Mouse (Mus musculus) frontal cortex, postnatal 25 days (tissue): ENCODE measurements around the gene Sdk1.

Experiments
- DNase-seq, 2 experiments: peaks; one replicate each; pipeline ENCODE4 v3.0.0; 2022; ENCODE audit warnings: low spot score in 2 of 2

The Sdk1 gene

DNA sequence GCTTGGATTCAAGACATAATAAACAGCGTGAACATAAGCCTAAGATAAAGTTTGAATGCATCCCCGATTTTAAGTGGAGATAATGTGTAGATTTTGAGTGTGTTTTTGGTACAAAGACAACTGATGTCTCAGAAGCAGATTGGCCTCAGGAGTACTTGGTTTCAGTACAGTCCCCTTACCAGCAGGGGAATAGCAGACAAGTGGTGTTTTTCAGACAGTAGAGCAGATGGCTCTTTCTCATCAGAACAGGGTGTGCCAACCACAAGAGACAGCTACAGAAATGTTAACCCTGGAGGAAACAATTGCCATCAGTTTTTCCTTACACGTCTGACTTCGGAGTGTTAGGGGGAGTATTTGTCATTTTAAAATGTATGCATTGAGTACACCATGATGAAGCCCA lies 83.6 kb downstream of the Sdk1 start:
- no peak for DNase-seq

DNA sequence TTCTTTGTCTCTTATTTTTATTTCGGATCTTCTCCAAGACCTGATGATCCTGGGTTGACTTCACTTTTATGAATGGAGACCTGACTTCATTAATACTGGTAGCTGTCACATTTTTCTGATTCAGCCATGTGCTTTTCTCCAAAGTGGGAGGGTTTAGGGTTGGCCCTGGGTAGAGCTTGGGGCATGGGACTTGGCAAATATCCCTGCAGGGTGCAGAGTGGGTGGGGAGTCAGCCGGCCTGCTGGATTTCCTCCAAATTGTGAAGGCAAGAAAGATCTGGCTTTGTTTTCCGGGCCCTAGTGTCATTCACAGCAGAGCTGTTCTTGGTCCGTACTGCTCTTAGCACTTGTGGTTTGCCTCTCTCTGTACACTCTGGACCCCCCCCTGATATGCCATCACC lies 103.1 kb downstream of the Sdk1 start:
- no peak for DNase-seq

DNA sequence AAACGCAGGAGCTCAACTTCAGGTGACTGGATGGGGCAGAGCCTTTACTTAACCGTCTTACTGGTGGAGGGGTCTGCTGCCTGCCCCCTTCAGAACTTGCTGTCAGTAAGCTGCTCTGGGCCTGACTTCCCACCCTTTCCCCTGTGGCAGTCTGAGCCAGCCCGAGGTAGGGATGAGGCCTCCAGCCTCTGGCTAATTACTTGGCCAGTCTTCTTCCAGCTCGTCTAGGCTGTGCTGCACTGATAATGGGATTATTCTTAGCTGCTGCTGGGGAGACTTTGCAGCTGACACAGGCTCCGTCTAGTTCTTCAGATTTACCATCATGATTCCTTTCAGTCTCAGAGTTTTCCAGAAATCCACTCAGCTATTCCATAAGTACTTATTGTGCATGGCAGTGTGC lies 104.2 kb downstream of the Sdk1 start:
- no peak for DNase-seq

DNA sequence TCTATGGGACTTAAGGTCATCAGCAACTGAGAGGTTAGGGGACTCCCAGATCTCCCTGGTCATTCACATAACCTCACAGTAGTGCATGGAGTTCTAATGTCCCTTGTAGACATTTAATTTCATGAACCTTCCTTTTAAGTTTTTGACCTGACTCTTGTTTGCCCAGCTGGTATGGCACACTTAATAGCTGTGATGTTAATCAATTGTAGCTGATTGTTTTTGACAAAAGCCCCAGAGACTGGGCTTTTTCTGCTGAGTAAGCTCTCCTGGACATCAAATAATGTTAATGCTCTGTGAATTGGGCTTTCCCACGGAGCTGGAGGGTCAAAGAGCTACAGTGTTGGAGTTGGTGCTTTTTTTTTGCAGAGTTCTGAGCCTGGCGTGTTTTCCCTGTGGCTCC lies 121.4 kb downstream of the Sdk1 start:
- DNase-seq: no peak

DNA sequence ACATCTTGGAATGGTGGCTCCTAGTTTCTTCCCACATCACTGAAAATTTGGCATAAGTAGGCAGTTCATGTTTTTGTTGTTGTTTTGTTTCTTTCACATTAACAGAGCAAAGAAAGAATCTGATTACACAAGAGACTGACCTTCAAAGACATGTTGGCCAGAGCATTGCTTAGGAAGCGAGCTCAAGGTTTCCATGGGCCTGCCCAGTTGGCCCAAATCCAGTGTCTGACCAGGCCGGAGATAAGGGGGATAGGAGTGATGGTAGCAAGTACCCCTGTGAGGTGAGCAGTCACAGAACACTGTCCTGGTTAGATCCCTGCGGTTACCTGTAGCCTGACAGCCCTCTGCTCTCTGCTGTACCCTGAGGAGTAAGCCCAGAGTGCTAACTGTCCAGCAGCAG lies 122.7 kb downstream of the Sdk1 start:
- DNase-seq: no peak

DNA sequence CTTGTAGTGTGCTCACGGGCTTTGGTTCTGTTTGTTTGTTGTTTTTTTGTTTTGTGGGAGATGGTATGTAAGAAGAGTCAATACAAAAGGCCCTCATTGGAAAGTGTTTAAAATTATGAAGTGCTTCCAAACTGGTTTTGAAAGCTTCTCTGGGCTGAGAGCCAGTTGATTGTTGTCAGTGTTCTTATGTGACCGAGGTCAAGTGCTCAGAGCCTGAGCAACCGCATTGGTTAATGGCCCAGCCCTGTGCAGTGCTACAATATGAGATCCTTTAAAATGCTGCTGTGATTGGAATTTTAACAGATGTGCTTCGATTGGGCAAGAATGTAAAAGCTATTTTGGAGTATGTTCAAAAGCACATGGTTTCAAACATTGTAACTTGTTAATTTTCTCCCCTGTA lies 127.3 kb downstream of the Sdk1 start:
- DNase-seq: no peak

DNA sequence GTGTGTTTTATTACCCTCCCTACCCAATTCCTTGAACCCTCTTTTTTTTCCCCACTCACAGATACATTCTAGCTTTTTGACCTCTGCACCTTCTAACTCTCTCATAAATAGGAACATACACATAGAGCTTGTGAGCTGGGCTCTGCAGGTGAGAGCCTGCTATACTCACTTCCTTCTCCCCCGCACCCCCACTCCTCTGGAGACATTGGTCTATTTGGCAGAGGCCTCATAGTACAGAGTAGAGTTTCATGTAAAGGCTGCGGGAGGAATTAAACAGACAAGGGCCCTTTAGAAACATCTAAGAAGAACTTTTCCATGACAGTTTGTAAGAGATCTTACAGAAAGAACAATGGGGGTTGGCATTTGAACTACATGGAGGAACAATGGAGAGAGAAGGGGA lies 133.5 kb downstream of the Sdk1 start:
- DNase-seq: no peak

DNA sequence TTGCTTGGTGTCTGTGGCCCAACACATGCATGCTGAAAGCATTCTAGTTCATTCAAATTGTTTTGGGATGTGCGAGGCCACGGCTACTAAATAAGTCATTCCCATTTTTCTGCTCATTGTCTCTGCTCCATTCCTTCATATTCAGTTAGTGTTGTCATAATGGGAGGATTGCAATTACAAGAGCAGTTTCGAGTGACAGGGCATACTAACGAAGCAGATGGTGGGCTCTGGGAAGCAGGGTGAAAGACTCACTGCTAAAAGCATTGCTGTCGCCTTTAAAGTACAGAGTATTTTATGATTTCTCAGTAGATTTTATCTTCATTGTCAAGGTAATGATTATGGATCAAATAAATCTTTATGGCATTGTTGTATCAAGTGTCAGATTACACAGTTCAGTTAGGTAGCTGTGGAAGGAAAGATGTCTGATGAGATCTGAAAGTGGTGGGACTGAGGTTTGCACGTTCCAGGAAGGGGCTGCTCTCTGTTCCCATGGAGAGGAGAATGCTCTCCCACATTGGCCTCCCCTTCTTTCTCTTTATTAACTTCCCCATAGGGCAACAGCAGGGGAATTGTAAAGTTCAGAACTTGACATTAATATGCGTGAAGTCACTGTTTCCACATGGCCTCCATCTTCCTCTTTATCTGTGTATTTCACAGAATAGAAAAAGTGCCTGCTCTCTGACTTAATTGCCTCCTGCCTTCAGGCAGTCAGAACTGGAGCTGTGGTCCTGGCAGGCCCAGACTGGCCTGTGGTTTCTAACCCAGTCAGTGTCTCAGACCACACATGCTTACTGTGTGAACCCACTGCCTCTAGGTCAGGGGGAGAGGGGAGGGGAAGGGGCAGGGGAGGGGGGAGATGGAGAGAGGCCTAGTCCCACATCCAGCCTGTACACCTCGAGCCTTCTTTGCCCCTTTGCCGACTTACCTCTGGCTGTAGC lies 138.8 kb downstream of the Sdk1 start:
- no peak for DNase-seq

DNA sequence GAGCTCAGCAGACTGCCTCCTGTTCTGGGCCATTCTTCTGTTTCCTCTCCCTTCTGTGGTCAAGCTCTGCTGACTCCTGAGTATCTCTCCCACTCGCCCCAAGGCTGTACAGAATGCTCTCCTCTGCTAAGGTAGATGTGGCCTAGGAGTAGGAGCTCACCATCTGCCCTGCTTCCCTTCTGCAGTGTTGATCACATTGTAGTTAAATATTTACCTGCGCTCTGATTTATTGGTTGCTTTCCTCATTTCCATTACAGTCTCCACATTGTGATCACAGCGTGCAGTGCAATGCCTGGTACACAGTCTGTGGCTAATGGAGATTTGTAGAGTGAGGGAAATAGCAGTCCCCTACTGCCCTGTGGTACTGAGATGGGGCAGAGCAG lies 139.5 kb downstream of the Sdk1 start:
- DNase-seq: no peak

DNA sequence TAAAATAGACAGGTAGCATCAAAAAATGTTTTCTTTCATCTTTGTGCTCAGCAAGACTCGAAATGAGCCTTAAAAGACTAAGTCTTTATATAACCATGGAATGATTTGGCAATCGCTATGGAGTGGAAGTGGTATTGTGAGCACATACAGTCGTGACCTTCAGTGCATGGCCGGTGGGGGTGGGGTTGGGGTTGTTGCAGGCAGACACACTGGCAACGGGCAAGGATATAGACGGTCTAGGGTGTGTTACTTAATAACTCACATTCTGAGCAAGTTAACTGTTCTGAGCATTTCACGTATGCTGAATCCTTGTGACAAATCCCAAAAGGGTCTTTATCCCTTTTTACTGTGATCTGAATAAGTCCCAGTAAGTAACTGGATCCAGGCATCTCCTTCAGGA lies 140.3 kb downstream of the Sdk1 start:
- DNase-seq: no peak

DNA sequence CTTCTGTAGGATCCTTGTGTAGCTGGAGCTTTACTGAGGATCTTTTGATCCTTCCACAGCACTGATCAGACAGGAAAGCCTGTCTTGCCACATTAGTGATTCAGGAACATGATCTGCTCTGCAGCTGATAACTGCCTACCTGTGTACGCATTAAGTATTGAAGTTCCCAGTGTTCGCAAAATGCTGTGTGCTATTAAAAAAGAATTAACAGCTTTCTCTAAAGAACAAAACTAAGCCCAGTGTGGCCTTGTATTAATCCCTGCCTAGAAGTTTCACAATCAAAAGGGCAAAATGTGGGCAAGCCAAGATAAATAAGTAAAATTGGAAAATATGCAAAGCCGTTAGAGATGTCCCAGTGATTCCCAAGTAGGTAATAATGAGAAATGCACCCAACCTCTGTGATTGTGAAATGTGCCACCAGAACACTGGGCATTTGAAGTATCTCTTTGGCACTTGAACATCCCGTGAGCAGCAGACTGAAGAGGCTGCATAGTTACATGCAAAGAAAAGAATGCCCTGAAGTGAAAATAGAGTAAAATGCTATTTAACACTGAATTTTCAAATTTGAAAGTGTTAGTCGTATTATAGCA lies 141.1 kb downstream of the Sdk1 start:
- no peak for DNase-seq

DNA sequence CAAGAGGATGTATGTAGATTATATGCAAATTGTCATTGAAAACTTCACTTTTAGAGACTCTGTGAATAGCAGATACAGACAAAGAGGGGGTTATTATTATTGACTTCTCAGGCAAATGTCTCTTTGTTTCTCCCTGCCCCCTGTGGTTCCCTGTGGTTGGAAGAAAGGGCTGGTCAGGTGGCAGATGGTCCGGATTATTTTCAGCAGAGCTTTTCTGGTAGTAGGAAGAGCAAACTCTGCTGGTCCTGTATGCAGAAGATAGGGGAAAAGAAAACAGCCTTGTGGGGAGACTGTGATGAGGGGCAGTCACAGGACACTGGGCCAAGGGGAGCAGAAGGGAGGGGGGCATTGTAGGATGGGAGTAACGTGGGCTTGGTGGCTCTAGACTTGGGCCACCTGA lies 147.2 kb downstream of the Sdk1 start:
- no peak for DNase-seq

DNA sequence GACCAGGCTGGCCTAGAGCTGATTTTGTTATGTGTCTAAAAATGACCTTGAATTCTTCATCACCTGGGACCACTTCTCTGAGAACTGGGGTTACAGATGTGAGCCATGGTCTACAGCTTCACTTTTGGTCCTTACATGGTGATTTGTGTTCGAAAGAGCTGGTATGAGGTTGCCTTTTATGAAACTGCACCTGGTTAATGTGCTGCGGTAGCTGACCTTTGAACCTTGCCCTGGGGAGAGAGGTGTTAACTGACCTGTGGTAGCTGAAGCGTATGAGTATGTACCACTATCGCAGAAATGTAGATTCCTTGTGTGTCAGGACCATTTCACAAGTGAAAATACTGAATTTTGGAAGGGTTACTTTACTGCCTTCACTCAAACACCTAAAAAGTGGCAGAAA lies 149.3 kb downstream of the Sdk1 start:
- DNase-seq: no peak

DNA sequence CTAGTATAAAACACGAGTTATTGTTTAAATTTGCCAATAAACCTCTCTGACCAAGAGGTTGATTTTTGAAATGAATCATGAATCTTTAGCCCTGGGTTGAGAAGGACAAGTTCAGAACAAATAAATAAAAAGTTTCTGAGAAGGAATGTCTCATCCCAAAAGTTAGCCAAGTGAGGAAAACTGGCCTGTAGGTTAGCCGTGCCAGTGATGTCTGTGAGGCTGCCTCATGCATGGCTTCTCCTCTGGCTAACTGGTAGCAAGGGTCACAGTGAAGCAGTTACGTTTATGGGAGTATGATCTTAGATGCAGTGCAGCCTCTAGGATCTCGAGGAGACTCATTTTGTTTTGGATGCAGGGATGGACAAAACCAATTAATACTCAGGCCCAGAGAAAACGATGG lies 149.9 kb downstream of the Sdk1 start:
- DNase-seq: no peak

DNA sequence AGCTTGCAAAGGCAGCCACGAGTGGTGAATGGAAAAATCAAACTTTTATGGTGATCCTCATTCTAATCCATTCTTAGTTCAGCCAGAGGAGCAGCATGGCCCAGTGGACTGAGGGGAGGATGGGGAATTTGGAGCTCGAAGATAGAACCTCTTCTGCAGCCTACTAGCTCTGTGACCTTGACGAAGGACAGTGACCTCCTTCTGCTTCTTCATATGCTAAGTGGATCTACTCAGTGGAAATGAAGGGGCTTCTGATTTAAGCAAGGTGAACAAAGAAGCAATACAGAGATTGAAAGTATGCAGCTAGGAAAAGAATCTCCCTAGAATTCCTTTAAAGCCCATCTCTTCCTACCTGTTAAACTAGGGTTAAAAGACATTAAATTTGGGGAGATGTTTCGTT lies 152.6 kb downstream of the Sdk1 start:
- DNase-seq: no peak

DNA sequence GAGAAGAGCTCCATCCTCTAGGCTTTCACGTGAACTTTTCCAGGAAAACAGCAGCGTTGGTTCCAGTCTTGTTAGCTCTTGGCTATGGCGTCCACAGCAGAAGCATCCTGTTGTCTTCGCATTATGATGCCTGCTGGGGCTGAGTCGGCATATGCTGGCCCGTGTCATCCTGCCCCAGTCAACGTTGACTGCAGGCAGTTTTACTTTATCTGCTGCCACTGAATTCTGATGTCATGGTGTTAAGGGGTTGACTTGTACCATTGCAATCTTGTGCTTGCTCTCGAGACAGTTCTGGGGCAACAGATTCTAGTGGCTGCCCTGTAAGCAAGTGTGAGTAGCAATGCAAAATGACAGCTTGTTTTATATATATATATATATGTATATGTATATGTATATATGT lies 153.3 kb downstream of the Sdk1 start:
- DNase-seq: no peak

DNA sequence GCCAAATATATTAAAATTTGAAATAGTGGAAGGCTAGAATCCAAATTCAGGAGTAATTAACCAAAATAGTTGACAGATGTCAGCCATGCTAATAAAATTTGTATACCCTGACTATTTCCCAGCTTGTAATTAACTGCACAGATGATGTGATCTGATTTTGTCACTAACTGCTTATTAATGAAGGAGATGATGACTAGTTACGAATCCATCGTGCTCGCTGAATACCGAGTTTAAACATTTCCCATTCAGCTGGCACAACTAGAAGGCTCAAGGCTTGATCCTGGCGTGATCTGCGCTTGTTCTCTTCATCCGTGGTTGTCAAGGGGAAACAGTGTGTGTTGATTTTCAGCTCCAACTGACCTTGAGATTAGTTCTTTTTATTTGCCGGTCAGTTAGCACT lies 162.5 kb downstream of the Sdk1 start:
- no peak for DNase-seq

DNA sequence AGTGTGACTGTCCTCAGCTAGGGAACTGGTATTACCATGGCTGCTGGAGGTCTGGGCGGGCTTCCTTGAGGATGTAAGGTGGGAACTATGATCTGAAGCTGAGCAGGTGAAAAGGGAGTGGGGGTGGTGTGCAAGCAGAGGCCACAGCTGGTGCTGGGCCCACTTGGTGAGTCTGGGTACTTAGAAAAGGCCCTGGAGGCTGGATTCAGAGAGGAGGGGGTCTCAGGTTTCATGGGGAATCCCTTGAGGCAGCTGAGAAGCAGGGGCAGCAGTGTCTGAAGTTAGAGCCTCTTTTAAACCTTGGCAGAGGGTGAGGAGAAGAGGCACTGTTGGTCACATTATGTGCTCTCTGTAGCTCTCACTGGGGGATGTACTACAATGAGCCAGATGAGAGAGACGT lies 163.4 kb downstream of the Sdk1 start:
- DNase-seq: no peak

DNA sequence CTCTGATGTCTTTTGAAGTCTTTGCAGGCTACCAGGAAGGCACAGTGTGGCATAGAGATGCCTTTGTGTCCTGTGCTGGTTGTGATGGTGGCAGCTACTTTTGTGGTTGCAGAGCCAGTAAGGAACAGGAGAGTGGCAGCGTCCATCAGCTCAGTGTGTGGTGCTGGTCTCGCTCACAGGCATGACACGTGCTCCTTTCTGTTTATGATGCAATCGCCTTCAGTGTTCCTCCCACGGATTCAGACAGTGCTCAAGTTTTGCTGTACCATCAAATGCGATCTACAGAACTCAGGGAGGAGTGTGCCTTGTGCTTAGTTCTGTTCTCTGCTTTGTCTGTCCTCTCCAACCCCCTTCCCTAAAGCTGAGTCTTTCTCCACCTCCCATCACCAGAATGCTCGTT lies 165.6 kb downstream of the Sdk1 start:
- no peak for DNase-seq

DNA sequence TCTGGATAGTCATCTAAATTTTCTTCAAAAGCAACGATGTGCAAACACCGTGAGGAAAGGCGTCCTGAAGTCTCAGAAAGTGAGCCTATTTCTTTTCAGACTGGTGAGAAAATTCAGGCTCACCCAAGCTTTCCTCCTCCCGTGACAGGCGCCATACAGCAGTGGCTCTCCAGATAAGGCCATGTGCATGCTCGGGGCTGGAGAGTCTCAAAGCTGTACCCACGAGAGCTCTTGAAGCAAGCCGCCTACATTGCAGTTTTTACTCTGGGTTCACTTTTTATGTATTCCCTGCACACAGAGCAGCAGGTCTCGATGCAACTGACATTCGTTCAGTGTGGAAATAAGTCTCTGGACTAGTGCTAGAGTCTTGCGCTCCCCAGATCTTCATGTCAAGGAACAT lies 171.7 kb downstream of the Sdk1 start:
- DNase-seq: no peak

DNA sequence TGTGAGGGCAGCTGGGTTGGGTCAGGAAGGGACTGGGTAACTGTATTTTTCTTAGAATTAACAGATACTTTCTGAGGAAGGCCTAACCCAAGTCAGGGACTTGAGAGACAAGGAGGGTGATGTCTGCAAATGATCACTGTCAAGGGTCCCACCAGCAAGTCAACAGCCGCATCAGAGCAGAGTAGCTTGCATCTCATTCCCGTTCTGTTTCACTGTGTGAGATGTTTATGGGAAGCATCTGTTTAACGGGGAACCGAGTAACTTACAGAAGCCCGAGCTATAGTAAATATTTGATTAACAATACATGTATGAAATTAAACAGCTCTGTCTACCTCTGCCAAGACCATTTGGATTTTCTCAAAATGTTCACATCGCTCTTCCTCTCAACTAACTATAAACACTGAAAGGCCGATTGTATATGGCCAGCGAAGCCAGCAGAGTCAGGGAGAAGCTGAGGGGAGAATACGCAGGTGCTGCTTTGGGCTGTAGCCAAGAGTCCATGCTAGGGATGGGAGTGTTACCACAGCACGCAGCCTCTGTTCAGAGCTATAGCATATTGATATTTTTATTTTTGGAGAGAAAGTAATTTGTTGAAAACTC lies 174.5 kb downstream of the Sdk1 start:
- DNase-seq: no peak

DNA sequence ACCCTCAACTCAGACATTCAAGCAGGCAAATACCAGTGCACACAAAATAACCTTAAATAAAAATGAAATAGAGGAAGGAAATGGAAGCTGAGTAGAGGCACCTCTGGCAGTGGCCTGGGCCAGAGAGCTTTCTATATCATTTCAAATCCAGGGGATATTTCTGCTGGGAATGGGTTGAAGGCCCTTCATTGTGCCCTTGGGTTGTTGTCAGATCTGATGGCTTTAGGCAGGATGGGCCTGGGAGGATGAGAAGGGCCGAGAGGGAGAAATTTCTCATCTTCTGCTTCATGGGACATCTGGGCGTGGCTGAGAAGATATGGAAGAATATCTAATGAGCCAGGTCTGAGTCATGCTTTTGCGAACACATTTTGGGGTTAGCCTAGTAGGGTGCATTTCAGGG lies 186.8 kb downstream of the Sdk1 start:
- no peak for DNase-seq

DNA sequence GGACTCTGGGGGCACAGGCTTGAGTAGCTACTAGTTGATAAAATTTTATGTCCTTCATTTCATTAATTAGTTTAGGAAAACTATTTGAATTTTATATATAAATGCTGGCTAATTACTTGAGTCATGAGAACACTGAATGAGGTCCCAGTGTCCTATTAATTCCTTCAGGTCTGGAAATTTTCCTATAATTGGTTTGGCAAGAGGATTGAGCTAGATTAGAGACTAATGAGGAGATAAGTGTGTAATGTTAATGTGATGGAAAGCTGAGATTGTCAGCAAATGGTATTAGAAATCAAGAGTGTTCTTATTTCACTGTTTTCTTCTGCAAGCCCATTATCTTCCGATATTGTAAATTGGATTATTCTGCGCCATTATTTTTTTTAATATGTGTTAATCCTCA lies 192.0 kb downstream of the Sdk1 start:
- no peak for DNase-seq
